Mouse (Mus musculus): ENCODE measurements around the gene Sipa1l3.

GRCm38 (mm10) chr7:29433725-29434124, 84.7 kb downstream of the Sipa1l3 start:
- TF ChIP-seq CTCF (IDR thresholded peaks at IDR 0.05; ENCODE audit: extremely low read depth, insufficient read depth, insufficient read length, insufficient replicate concordance) (no peak), POLR2A (IDR thresholded peaks at IDR 0.05; ENCODE audit: low read depth, low read length) (no peak)

All from spleen, adult 2 months (tissue).